Mouse (Mus musculus) cerebellum, adult 11 months (tissue): ENCODE measurements around the gene Ddx54.

Experiments used
- DNase-seq: peaks from one replicate; pipeline ENCODE4 v3.0.0; 2022

Gene Ddx54

DNA sequence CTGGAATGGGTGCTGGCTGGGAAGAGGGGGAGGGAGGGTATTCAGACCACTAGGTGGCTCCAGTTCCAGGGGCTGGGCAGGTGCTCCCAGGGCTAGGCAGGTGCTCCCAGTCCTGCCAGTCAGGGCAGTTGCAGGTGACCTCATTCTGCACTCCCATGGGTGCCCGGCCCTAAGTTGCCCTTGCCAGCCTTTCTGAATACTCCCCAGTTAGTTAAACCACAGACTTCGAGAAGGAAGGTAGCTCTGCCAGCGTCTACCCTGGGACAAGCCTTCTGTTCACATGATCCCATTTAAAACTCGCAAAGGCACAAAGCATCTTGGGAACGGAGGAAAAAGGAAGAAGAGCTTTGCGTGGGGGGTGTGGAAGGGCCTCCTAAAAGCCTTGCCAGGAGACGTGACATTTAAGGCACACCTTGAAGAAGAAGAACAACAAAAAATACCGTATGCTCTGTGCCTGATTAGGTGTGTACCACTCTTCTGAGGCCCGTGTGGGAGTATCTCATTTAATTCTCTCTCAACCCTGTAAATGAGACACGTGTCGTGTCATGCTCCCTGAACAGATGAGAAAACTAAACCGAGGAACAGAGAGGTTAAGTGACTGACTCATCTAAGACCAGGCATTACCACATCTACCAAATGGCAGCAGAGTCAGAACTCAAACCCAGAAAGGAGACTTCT is 35.4 kb downstream of the Ddx54 start:
- DNase-seq, result no peak

DNA sequence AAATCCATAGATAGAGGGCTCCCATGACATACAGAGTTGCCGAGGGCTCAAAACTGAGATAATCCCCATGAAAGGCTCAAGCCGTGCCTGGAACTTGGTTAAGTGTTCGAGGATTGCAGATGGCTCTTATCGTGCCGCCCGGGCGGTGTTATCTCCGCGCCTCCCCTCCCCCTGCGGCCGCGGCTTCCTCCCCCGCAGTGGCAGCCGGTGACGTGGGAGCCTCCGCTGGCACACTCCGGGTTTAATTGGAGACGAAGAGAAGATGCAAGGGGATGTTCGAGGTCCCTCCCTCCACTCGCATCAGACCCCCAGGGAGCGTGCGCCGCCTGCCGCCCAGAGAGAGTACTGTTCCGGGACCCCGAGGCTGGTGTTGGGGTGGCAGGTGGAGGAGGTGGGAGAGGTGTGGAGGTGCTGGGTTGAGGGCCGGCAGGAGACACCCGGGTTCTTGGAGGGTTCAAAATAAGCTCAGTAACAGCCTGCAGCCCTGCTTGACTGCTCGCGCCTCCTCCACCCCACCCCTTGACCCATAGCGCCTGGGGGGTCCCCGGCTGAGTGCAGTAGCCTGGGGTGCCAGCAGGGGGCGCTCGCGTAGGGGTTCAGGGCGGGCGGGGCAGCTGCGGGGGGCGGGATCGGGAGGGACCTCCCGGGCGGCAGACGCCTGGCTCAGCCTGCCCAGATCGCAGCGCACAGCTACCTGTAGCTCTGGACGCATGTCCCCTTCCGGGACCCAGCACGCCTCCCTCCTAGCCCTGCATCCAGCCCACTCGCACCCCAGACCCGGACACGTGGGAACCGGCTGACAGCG is 36.2 kb downstream of the Ddx54 start, which contains the start of gene Rasal1:
TSS of gene Rasal1 (plus strand) at position 244 of the 805 bp plus-strand sequence.
- peak; percentile 40 for DNase-seq

DNA sequence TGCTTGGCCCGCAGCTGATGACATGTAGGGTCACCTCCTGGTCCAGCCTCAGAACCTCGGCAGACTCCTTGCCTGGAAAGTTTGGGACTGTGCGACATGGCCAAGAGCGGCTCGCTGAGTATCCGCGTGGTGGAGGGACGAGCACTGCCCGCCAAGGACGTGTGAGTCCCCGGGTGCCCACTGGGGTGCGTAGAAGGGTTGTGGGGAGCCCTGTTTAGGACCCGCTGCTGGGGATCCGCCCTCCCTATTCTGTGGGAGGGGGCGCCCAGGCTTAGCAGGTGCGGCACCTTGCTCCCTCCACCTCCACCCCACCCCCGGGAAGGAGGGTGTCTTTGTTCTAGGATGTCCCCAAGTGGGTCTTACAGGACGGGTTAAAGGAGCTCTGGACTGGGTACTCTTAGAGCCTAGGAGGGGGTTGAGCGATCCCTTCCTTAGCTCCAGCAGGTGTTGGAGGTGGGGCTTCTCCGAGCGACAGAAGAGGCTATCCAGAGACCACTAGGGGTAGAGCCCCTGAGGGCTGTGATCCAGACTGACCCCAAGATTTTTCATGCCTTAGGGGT is 36.9 kb downstream of the Ddx54 start:
- no peak for DNase-seq

DNA sequence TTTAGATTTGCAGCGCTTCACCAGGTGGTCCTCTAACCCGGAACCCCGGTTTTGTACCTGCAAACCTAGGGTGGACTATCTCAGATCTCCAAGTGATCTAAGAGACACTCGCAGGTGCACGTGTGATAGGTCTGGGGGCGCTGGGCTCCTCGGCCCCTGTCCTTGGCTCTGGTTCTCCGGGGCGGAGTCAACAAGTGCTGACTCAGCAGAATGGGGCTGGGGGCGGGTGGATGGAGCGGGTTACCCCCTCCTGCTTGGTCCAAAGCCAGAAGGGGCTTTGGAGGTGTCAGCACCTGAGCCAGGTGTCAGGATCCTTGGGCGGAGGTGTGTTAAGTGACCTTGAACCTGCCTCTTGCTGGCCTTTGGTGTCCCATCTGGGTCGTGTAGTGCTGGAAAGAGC is 37.4 kb downstream of the Ddx54 start:
- no peak for DNase-seq

DNA sequence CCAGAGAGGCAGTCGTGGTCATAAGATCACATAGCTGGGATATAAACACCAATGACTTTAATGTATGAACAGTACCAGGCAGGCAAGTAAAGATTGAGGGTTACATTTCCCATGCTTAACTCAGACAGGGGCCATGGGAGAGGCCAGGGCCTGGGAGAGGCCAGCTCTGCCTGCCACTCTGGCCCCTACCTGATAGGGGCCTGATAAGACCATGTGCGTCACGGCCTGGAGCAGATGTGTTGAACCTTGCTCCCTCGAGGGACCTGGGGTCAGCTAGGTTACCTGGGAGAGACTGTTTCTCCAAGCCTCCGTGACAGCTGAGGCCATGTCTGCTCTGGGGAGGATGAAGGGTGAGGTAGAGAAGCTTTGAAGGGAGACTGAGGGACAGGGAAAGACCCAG is 38.7 kb downstream of the Ddx54 start:
- no peak for DNase-seq

DNA sequence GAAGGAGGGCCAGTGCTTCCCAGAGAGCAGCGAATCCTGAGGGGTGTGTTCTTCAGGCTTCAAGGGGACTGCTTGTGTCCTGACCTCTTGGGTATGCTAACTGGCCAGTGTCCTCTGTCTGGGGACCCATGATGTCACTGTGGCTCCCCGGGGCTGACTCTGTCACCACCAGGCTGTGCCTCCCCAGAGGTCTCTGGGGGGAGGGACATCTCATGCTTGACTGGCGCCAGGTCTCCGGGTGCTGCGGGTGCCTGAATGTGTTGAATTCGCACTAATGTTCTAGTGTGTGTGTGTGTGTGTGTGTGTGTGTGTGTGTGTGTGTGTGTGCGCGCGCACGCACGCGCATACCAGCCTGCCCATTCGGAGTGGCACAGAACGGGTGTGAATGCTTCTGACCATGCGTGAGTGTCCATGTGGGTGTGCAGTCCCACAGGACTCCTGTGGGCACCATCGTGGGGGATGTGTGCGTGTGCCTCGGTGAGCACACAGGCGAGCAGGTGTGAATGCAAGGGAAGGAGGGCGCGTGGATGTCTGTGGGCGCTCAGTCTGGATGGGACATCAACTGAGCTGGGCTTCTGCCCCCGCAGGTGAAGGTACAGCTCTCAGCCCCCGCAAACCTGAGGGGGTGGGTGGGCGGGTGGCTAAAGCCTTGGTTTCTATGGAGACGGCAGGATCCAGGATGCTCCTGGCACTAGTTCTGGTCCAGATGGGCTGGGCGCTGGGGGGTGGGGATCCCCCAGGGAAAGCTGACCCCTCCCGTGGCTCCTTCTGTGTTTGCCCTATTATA is 40.6 kb downstream of the Ddx54 start:
- no peak for DNase-seq

DNA sequence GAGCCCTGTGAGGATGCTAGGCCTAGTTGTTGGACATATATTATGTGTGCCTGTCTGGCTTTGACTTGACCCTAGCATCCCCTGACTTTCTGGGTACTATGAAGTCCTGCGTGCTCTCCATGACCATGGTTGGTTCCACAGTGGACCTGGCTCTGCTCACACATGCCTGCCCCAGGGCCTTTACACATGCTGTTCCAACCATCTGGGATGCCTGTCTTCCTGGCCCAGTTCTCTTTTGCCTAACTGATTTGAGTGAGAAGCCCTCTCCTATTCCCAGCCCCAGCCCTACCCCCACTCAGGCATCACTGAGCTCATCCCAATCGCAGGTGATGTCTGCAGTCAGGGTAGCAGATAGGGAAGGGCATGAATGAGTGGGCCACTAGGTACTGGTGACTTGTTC is 41.3 kb downstream of the Ddx54 start:
- no peak for DNase-seq

DNA sequence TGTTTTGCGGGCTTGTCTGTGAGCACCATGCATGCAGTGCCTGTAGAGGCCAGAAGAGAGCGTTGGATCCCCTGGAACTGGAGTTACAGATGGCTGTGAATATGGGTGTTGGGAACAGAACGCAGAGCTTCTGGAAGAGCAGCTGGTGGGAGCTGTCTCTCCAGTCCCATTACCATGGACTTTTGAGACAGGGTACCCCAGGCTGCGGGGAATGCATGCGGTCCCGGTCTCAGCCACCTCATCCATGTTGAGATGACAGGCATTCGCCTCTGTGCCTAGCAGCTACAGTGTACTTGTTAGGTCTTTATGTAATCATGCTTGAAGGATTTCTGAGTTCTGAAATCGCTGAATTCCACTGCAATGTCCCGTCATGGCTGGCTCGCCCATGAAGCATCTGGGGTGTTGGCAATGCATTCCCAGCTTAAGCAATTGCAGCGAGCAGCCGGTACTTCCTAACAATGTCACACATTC is 43.8 kb downstream of the Ddx54 start:
- DNase-seq, result no peak

DNA sequence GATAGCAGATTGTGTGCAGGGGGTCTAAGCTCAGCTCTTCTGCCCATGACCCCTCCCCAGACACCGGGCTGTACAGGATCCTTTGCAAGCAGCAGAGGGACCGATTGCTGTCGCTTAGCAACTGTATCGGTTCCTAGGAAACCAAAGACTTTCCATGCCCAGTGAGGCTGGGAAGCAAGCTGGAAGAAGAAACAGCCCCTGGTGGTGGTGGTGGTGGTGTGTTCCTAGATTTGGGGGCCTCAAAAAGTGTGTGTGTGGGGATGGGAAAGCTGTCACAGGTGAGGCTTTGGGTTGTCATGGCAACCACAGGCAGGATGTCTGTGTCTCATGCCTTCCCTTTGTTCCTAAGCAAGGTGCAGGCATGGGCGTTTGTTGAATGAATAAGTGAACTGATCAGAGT is 48.3 kb downstream of the Ddx54 start:
- no peak for DNase-seq

DNA sequence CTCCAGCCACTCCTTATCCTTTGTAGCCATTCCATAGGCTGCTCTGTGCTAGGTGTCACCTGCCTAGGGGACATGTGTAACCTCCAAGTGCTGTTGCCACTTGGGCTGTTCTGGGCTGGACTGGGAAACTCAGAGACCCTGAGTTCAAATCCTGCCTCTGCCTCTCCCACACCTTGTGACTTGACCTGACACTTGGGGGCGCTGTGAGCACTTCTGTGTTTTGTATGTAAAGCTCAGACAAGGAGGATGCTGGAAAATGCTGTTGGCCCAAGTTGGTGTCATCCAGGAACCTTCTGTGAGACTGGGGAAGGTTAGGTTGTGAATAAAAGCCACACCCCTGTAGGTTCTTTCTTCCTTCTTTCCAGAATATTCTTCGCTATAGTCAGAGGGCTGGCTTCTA is 52.3 kb downstream of the Ddx54 start:
- DNase-seq, result no peak

DNA sequence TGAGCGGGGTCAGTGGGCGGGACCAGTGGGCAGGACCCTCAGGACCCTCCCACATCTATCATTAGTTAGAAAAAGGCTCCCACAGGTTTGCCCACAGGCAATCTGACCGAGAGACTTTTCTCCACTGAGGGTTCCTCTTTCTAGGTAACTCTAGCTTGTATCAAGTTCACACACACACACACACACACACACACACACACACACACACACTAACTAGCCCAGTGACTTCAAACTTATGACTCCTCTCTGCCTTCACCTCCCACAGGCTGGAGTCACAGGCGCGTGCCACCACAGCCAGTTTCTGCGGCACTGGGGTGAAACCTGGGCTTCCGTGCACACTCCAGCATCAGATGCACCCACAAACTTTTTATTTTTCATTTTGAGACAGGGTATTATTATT is 56.2 kb downstream of the Ddx54 start:
- DNase-seq, result no peak

DNA sequence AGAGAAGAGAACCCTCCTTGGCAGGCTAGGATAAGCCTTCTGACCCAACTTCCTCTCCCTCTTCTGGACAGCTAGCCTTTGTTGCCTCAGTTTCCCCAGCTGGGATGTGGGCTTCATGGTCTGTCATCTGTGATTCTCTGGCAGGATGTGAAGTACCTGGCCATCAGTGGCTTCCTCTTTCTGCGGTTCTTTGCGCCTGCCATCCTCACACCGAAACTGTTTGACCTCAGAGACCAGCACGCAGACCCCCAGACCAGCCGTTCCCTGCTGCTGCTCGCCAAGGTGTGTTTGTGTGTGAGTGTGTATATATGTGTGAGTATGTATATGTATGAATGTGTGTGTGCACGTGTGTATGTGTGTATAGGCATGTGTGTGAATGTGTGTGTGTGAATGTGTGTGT is 57.6 kb downstream of the Ddx54 start:
- DNase-seq, result no peak

DNA sequence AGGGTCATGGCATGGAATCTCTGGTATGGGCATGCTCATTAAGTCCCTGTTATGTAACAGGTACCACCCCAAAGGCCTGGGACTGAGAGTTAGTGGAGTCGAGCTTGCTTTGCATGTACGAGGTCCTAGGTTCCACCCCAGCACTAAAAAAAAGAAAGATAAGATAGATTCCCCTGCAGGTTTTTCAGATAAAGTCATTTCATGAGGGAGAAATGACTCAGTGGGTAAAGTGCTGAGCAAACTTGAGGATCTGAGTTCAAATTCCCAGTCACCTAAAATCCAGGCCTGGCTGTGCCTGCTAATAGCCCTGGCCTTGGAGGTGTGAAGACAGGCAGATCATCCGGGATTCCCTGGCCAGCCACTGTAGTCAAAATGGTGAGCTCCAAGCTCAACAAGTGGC is 59.3 kb downstream of the Ddx54 start:
- no peak for DNase-seq

DNA sequence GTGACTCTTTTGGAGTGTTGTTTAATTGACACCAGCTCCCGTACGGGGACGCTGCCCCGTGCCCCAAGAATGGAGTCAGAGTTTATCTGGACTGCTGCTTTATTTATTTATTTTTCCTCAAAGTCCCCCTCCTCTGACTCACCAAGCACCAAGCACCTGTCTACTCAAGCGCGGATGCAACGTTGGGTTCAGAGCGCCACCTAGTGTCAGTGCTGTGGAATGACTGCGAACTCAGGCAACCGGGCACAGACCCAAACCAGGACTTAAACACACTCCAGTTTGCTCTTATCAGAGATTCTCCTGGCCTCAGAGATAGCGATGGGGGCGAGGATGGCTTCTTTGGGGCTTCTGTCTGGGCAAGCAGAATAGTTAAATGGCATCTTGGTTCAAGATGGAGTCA is 61.1 kb downstream of the Ddx54 start:
- peak; percentile 56 for DNase-seq

DNA sequence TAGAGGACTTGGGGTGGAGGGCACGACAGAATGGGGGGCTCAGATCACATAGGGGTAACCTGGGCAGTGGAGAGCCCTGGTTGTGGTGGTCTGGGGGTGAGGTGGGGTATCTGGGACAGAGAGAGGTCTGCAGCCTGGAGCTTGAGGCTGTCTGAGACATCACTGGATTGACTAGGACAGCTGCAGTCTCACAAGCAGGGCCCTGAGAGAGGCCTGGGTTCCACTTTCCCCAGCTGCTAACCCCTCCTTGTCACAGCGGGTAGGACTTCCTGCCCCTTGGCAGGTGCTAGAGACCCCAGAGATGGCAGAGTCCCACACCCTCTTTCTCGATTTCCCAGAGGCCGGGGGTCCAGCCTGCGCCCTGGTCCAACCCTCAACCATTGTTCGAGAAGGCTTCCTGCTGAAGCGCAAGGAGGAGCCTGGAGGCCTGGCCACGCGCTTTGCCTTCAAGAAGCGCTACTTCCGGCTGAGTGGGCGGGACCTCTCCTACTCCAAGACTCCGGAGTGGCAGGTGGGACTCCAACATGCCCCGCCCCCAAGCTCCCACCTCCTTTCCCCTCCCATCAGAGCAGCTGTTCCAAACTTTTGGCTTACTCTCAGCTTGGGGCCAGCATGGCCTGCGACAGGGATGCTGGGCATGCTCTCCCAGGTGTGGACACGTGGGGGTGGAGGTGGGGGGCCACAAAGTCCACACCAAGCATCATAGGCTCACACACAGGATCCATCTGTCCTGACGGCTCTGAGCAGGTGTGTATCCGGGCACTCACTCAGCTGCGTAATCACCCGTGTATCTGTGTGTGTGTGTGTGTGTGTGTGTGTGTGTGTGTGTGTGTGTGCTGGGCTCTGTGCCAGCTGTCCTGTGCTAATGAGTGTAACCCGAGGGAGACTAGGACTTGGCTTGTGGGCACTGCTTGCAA is 61.9 kb downstream of the Ddx54 start:
- DNase-seq, result no peak

DNA sequence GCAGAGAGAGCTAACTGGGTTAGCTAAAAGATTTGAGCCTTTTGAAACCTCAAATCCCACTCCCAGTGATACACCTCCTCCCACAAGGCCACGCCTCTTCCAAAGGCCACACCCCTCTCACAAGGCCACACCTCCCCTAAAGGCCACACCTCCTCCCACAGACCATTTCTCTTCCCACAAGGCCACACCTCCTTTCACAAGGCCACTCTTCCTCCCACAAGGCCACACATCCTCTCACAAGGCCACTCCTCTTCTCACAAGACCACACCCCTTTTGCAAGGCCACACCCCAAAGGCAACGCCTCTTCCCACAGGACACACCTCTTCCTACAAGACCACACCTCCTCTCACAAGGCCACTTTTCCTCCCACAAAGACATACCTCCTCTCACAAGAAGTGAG is 65.0 kb downstream of the Ddx54 start:
- peak; percentile 24 for DNase-seq
